Mouse (Mus musculus) bone marrow macrophage, adult 2 months (primary cell): ENCODE measurements around the gene Hunk.

Experiments used
- CTCF ChIP-seq: IDR thresholded peaks from 2 replicates; pipeline ENCODE4 v1.5.1; 2012; ENCODE audit warnings: low read depth, mild to moderate bottlenecking, low read length, moderate library complexity
- POLR2A ChIP-seq: IDR thresholded peaks from 2 replicates; pipeline ENCODE4 v1.6.1; 2012; ENCODE audit warnings: mild to moderate bottlenecking, low read depth, low read length, borderline replicate concordance

DNA sequence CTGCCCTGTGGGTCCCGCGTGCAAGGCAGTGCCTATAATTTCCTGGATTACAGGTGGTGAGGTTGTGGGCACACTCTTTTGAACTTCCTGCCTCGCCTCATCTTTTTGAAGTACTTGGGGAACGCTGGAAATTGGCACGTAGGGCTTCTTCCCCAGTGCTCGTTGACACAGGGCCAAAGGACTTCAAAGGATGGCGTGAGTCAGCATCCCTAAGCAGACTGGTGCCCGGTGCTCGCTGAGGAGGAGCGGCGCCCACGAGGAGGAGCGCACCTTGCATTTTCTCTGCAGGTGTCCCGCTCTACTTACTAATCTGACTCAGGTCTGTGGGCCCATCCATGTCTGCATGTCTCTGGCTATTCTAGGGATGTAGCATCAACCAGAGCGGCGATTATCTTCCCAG, 4.9 kb downstream of the Hunk start:
- TF ChIP-seq CTCF (no peak), POLR2A (no peak)
